Mouse (Mus musculus) stomach, embryonic 14.5 days (tissue): ENCODE results near the gene Galnt11. TPM values are rescaled to one million over a fixed set of nuclear protein-coding genes. Genes with fewer than 3 reads are reported as not detected.
A peak's percentile ranks its signal among the peaks of the same experiment; 100 is the strongest.

Experiments
- ATAC-seq: fragments of 200-750 bp; cut with Nextera tagmentation; 2 replicates; pipeline ENCODE4 v1.8.0; 2017; ENCODE audit warnings: low read depth, moderate TSS enrichment; ENCODE audit not compliant: insufficient number of reproducible peaks, insufficient read depth, low FRiP score
- H3K27ac ChIP-seq: fragments of 300-500 bp; sonication (generic); 2 replicates; pipeline ENCODE4 v1.5.1; 2014; ENCODE audit warnings: mild to moderate bottlenecking, low read length, moderate library complexity, mixed read lengths
- H3K27me3 ChIP-seq: fragments of 300-500 bp; sonication (generic); 2 replicates; pipeline ENCODE4 v1.6.1; 2014; ENCODE audit warnings: low read length, control low read depth, mixed read lengths; ENCODE audit not compliant: control insufficient read depth, insufficient read depth
- H3K36me3 ChIP-seq: fragments of 300-500 bp; sonication (generic); 2 replicates; pipeline ENCODE4 v1.6.1; 2014; ENCODE audit warnings: mild to moderate bottlenecking, control low read depth, low read length, moderate library complexity, mixed read lengths; ENCODE audit not compliant: control insufficient read depth, insufficient read depth
- H3K4me1 ChIP-seq: fragments of 300-500 bp; sonication (generic); 2 replicates; pipeline ENCODE4 v1.6.1; 2014; ENCODE audit warnings: low read length, control low read depth, mixed read lengths; ENCODE audit not compliant: control insufficient read depth, insufficient read depth
- H3K4me2 ChIP-seq: fragments of 300-500 bp; sonication (generic); replicated peaks from 2 replicates; pipeline ENCODE4 v1.6.1; 2014; ENCODE audit warnings: low read depth, low read length, control low read depth
- H3K4me3 ChIP-seq: fragments of 300-500 bp; sonication (generic); 2 replicates; pipeline ENCODE4 v1.5.1; 2014; ENCODE audit warnings: low read depth, low read length, control low read depth
- H3K9ac ChIP-seq: fragments of 300-500 bp; sonication (generic); replicated peaks from 2 replicates; pipeline ENCODE4 v1.6.1; 2014; ENCODE audit warnings: low read depth, mild to moderate bottlenecking, control low read depth, low read length, moderate library complexity, mixed read lengths
- H3K9me3 ChIP-seq: fragments of 300-500 bp; sonication (generic); 2 replicates; pipeline ENCODE4 v1.6.1; 2016; ENCODE audit warnings: low read depth, low read length, control low read depth; ENCODE audit not compliant: control insufficient read depth
- WGBS: fragments of 180-500 bp; shearing (Covaris S2); extraction: QIAGEN DNeasy Blood & Tissue Kit; methylation state at CpG from one replicate; pipeline ENCODE4 v1.1.7; 2014; 5-methylcytosine and 5-hydroxymethylcytosine counted together
- polyA plus RNA-seq: library from polyadenylated mRNA; unstranded; fragments of >200 nt; fragmentation: Nextera tagmentation; extraction: Ambion mirVana; gene quantifications from 2 replicates; pipeline ENCODE4 v1.2.1, GENCODE M21; 2014

The Galnt11 gene
- polyA plus RNA-seq, 1 experiment from 2014 or later, result 46.4 TPM

DNA sequence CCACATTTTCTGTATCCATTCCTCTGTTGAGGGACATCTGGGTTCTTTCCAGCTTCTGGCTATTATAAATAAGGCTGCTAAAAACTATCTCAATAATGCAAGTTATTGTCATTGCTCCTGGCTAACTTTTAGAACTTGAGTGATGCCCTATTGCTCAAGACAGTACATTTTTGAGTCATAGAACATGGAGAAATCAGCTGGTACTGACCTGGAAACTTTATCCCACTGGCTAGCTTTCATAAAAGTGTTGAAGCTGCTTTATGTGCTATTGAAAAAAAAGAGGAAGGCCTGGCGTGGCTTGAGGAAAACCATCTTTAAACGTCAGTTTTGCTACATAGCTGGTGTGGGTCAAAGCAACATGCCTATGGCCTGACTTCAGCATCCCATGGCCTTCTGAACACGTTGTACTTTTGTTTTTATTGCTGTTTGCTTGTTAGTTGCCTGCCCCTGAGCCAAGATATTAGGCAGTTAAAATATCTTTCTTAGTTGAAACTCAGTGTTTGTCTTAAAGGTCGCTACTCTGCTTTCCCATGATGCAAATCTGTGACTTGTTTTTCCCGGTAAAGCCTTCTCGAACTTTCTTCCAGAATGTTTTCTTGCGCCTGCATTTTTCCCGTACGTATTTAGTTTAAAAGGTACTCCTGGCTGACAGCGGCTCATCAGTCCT lies 24.2 kb downstream of the Galnt11 start:
- WGBS, result 82% methylated on average over 10 of the region's 10 CpGs
- H3K4me3 ChIP-seq, result no peak overlapping the region
- H3K27me3 ChIP-seq, result no peaks in the 10 kb centered on the region
- no peak for ATAC-seq
- H3K9me3 ChIP-seq, result no peaks in the 10 kb centered on the region
- H3K27ac ChIP-seq, result no peak overlapping the region
- H3K4me2 ChIP-seq, result no peak overlapping the region
- H3K9ac ChIP-seq, result no peak overlapping the region
- H3K36me3 ChIP-seq, result no peaks in the 10 kb centered on the region
- H3K4me1 ChIP-seq, result no peaks in the 10 kb centered on the region

DNA sequence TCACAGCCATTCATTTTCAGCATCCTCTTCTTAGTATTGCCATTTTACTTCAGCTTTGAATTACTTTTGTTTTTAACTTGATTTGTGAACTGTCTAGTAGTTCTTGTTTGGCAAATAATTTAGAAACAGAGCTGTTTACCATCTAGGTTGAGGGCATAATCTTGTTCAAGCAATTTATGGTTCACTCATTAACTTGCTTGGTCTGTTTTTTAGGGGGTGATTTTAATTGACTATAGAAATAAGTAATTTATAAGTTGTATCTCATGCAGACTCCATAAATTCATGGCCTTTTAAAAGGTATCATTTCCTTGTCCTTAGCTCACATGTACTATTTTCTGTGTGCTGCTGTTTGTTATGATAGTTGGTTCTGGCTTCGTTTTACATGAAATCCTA lies 24.8 kb downstream of the Galnt11 start:
- no peak overlapping the region for H3K9ac ChIP-seq
- H3K27me3 ChIP-seq, result no peaks in the 10 kb centered on the region
- H3K4me2 ChIP-seq, result no peak overlapping the region
- WGBS, result 66% methylated on average over 1 of the region's 1 CpGs
- ATAC-seq, result no peak
- H3K27ac ChIP-seq, result no peak overlapping the region
- no peaks in the 10 kb centered on the region for H3K9me3 ChIP-seq
- H3K36me3 ChIP-seq, result peaks cover 4% of the 10 kb centered on the region; the same call in 1 of the 2 replicates
- H3K4me3 ChIP-seq, result no peak overlapping the region
- H3K4me1 ChIP-seq, result no peaks in the 10 kb centered on the region

DNA sequence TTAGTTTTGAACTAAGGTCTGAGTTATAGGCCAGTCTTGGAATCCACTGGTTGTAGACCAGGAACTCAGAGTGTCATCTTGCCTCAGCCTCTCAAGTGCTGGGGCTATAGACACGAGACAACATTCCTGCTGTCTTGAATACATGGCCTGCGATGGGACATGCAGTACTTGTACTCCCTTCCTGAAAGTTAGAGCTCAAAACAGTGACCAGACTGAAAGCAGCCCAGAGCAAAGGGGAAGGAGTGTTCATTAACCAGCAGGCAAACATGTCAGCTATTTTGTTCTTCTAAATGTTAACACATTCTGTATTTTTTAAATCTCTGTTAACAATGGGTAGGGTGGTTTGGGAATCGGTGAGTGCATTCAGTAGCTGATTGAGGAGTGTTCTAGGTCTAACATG lies 25.3 kb downstream of the Galnt11 start:
- no peak for ATAC-seq
- no peak overlapping the region for H3K9ac ChIP-seq
- H3K27ac ChIP-seq, result no peak overlapping the region
- no peak overlapping the region for H3K4me3 ChIP-seq
- no peaks in the 10 kb centered on the region for H3K27me3 ChIP-seq
- H3K9me3 ChIP-seq, result no peaks in the 10 kb centered on the region
- no peaks in the 10 kb centered on the region for H3K4me1 ChIP-seq
- 63% methylated on average over 3 of the region's 3 CpGs for WGBS
- H3K4me2 ChIP-seq, result no peak overlapping the region
- H3K36me3 ChIP-seq, result peaks cover 7% of the 10 kb centered on the region; the same call in 1 of the 2 replicates

DNA sequence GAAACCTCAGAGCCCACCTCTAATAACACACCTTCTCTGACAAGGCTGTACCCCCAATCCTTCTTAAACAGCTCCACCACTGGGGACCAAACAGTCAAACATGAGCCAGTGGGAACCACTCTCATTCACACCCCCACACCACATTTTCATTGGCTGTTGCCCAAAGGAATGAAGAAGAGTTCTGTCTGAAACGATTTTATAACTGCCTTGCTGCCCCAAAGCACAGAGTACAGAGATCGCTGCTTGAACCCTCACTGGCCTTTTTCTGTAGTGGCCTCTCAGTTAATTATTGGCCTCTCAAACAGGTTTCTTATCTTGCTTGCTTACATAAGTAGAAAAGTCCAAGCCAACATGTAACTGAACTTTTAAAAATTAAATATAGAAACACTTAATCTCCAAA lies 30.7 kb downstream of the Galnt11 start:
- H3K9me3 ChIP-seq, result no peaks in the 10 kb centered on the region
- H3K4me1 ChIP-seq, result no peaks in the 10 kb centered on the region
- H3K27me3 ChIP-seq, result no peaks in the 10 kb centered on the region
- no peak overlapping the region for H3K4me2 ChIP-seq
- H3K27ac ChIP-seq, result peak overlapping the region; percentile 34; the same call in 1 of the 2 replicates
- no peak overlapping the region for H3K9ac ChIP-seq
- peaks cover 38% of the 10 kb centered on the region for H3K36me3 ChIP-seq
- peak; percentile 56; the same call in 1 of the 2 replicates for ATAC-seq
- H3K4me3 ChIP-seq, result no peak overlapping the region
- 52% methylated on average over 2 of the region's 2 CpGs for WGBS

- Histone ChIP-seq H3K4me1 (no peaks in the 10 kb centered on the region), H3K4me3 (no peak overlapping the region), H3K4me2 (no peak overlapping the region), H3K27ac (peak overlapping the region; percentile 52; the same call in 1 of the 2 replicates), H3K9me3 (no peaks in the 10 kb centered on the region), H3K27me3 (no peaks in the 10 kb centered on the region), H3K36me3 (peaks cover 44% of the 10 kb centered on the region), H3K9ac (no peak overlapping the region)
- ATAC-seq, result peak; percentile 67
- WGBS, result 80% methylated on average over 8 of the region's 8 CpGs
Observed at GRCm38 (mm10) chr5:25252825-25253544, 31.3 kb downstream of the Galnt11 start.

- Histone ChIP-seq H3K9me3 (no peaks in the 10 kb centered on the region), H3K36me3 (peaks cover 55% of the 10 kb centered on the region), H3K4me1 (no peaks in the 10 kb centered on the region), H3K4me3 (no peak overlapping the region), H3K27me3 (no peaks in the 10 kb centered on the region), H3K4me2 (no peak overlapping the region), H3K27ac (no peak overlapping the region), H3K9ac (no peak overlapping the region)
- no peak for ATAC-seq
- 89% methylated on average over 4 of the region's 4 CpGs for WGBS
Observed at GRCm38 (mm10) chr5:25254491-25254890, 32.8 kb downstream of the Galnt11 start.

DNA sequence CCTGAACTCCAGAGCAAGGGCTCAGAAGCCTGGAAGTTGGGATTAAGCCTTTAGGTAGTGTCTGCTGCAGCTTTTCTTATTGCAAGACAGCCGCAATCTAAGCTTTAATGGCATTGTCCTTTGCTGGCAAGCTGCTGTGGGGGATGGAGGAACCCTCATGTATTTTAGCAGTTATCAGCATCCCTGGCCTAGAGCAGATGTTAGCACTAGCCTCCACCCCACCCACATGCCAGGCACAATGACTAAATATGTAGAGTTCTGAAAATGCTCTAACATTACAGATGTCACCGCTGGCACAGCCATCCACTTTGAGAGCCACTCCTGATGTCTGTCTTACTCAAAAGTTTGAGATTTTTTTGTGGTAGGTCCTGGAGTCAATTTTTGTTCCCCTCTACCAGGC lies 35.0 kb downstream of the Galnt11 start:
- H3K4me3 ChIP-seq, result no peak overlapping the region
- H3K27me3 ChIP-seq, result no peaks in the 10 kb centered on the region
- no peaks in the 10 kb centered on the region for H3K4me1 ChIP-seq
- no peak overlapping the region for H3K9ac ChIP-seq
- no peak for ATAC-seq
- no peaks in the 10 kb centered on the region for H3K9me3 ChIP-seq
- H3K4me2 ChIP-seq, result no peak overlapping the region
- 89% methylated on average over 2 of the region's 2 CpGs for WGBS
- peaks cover 48% of the 10 kb centered on the region for H3K36me3 ChIP-seq
- H3K27ac ChIP-seq, result no peak overlapping the region

DNA sequence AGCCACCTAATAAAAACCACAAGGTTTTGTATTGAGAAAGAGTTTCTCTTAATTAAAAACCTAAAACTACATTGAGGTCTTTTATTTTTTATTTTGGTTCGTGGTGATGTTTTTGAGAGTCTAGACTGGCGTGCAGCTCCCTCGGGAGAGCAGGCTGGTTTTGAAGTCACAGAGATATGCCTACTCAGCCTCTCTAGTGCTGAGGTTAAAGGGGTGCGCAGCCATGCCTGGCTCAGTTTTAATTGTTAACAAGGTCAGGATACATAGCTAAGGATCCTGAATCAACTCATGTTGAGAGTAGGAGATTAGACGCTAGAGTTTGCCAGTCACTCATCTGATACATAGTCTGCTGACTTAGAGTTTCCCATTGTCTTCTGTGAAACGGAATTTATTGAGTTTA lies 39.7 kb downstream of the Galnt11 start:
- H3K36me3 ChIP-seq, result peaks cover 56% of the 10 kb centered on the region
- H3K9me3 ChIP-seq, result no peaks in the 10 kb centered on the region
- no peak overlapping the region for H3K9ac ChIP-seq
- no peak overlapping the region for H3K27ac ChIP-seq
- no peaks in the 10 kb centered on the region for H3K27me3 ChIP-seq
- no peak overlapping the region for H3K4me3 ChIP-seq
- H3K4me2 ChIP-seq, result no peak overlapping the region
- ATAC-seq, result no peak
- 84% methylated on average over 6 of the region's 6 CpGs for WGBS
- no peaks in the 10 kb centered on the region for H3K4me1 ChIP-seq
